Mouse (Mus musculus): ENCODE measurements around the gene Gm10295. TPM values are rescaled to one million over a fixed set of nuclear protein-coding genes. Genes with fewer than 3 reads are reported as not detected.

Gene Gm10295
- total RNA-seq (2021) = not detected

- no peak for DNase-seq
These were observed at the start of gene Gm10295 for GRCm38 (mm10) chr7:71351364-71351763. Gene Gm10295 (minus strand): TSS chr7:71351485.

DNA sequence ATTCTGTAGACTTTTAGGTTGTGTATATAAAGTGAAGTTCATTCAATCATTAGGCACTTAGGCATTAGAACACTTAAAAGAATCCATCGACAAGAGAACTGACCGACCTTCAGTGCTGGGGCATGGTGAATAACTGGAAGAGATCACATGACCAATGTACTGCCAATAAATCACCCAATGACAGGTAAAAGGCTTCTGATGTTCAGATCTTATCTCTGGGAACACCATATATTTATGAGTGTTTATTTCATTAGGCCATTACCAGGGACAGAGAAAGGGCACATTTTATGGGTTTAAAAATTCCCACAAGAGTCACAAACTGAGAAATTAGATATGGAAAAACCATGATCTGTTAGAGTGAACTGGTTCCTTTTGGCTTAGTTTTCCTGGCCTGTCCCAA is 49.7 kb upstream of the Gm10295 start:
- no peak for DNase-seq

- DNase-seq = no peak
These were observed 48.8 kb upstream of the Gm10295 start for GRCm38 (mm10) chr7:71399891-71400632.

DNA sequence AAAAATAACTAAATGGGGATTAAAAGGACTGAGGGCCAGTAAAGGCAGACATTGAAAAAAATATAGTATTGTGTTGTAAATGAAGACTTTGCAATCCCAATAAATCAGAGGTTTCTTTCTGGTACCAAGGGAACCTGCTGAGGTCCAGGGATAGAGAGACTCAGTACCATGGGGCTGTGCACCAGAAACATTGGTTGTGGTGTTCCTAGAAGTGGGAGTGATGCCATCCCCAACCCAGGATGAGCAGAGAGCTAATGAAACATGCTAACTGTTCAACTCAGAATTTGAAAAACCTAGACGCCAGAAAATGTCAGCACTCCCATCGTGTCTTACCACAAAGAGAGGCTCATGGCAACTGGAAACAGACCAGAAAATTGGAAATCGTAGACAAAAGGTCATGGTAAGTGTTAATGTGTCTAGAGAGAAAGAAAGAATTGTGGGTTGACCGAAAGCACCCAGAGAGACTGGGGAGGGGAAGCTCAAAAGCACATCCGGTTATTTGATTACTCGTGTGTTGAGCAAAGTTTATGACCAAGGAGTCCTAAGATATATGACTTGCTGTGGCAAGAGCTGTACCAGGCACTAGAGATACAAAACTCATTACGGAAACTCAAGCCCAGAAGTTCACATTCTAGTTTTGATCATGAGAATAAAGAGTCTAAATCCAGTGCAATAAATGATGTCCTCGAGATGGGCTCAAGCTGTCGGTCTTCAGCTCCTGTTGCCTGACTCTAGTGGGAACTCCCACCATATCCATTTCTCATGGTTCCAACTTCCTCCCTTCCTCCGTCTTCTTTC is 47.9 kb upstream of the Gm10295 start:
- DNase-seq = no peak

- no peak for DNase-seq
These were observed 47.1 kb upstream of the Gm10295 start for GRCm38 (mm10) chr7:71398389-71398788.

- no peak for DNase-seq
These were observed 41.6 kb upstream of the Gm10295 start for GRCm38 (mm10) chr7:71392795-71393341.

DNA sequence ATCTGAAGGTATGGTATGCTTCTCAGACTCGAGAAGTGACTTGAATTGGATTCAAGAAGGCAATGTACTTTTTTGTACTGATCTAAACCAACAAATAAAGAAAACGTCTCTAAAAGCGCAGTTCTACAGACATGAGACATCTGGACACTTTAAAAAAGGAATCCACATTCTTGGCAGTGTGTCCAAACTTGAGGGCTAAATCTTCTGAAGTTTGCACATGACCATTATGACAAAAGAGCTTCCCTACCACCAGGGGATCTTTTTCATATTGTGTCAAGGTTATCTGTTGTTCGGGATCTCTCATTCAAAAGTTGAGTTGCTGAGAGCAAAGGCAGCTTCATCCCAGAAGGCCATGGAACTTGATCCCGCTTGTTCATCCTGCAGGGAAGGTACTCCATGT is 40.0 kb upstream of the Gm10295 start:
- DNase-seq = no peak

DNA sequence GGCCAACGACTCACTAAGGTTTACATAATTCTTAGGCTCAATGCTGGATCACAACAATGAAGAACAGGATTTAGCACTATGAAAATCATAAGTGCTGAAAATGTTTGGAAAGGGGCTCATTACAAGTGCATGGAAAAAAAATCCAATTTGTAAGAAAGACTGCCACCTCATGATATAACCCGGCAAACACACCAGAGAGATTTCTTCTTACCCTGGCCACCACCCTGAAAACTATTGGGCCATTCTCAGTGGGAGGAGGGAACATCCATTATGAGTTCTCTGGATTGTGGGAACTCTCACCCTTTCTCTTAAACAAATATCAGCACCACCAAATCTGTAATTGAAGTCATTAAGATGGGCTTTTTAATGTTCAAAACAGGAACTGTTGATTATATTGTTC is 39.0 kb upstream of the Gm10295 start:
- DNase-seq = no peak

DNA sequence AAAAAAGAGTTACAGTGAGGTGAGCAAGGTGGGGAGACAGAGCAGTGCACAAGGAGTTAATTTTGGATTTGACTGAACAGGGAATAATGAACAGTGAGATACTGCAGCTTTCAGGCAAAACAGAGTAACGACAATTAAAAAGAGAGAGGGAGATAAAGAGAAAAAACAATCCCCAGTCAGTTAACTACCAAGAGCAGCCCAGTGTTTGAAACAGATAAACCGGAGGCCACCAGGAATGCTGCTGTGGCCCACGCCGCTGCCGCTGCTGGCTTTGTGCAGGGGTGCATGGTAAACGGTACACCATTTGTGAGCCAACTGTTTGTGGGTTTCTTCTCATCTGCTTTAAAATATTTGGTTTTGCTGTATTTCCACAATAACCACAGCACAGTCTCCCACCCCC is 34.8 kb upstream of the Gm10295 start:
- no peak for DNase-seq

GRCm38 (mm10) chr7:71384921-71385320 is 33.6 kb upstream of the Gm10295 start:
- no peak for DNase-seq

DNA sequence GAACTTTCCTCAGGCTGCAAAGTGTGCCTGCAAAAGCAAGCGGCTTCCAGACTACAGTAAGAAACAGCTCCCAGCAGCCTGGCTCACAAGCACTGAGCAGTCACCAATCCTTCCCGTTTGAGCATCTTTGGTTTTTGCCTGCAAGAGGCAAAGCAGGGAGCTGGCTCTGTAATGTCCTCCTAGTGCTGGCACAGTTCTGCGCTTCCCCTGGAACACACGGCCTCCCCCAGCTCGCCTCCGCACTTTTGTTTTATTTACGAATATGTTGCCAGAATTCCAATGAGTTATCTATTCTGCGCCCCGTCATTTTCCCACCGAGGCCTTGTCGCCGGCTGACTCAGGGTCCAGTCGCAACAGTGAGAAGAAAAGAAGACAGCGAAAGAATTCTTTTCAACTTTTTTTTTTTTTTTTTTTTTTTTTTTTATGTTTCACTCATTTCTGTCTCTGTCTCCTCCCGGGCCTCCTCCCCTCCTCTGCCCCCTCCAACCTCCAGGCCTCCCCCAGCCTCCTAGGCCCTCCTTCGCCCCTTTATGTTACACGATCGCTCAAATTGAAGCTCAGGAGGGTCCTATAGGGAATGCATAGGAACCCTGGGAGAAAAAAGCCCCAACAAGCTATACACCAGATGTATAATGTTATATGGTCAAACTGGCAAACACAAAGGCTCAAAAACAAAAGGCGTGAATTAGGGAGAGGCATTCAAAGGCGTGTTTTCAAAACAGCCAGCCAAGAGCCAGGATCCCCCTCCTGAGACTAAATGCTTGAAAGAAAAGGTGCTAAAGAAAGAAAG is 32.3 kb upstream of the Gm10295 start:
- DNase-seq = peak; percentile 41 to 48

DNA sequence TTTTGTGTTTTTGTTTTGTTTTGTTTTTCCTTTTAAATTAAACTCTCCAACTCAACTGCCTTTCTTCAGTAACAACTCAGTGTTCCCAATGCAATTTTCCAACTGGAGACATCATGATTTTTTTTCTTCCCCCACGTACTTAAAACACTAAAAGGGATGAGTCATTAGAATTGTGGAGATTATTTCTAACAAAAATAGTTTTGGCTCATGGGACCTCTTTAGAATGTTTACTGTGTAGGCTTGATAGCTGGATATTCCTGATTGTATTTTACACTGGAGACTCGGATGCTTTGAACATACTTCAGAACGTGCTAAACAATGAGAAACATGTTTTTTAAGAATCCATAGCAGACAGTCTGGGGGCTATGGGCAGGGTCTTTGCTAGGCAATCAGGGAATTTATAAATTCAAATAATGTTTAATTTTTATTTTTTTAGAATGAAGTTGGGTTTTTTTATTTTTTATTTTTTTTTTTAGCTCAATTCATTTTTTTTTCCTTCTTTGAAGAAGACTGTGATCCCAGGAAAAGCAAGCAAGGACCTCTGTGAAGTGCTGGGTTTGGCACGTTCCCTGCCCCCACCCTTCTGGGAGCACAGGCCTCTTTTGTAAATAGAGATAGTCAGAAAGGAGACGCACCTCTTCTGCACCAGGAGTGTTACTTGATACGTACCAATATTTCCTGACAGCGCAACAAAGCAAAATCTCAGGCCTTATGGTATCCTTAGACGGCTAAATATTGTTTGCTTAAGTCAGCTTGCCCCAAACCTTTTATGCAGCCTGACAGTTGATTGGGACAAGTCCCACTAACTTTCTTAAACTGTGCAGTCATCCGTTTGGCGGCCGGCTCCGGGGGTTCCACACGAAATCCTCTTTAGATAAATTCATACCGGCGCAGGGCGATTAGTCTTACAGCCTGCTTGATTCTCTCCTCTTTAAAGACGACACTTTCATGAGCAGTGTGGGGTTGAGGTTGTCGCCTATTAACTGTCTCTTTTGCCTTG is 28.8 kb upstream of the Gm10295 start:
- DNase-seq = no peak

DNA sequence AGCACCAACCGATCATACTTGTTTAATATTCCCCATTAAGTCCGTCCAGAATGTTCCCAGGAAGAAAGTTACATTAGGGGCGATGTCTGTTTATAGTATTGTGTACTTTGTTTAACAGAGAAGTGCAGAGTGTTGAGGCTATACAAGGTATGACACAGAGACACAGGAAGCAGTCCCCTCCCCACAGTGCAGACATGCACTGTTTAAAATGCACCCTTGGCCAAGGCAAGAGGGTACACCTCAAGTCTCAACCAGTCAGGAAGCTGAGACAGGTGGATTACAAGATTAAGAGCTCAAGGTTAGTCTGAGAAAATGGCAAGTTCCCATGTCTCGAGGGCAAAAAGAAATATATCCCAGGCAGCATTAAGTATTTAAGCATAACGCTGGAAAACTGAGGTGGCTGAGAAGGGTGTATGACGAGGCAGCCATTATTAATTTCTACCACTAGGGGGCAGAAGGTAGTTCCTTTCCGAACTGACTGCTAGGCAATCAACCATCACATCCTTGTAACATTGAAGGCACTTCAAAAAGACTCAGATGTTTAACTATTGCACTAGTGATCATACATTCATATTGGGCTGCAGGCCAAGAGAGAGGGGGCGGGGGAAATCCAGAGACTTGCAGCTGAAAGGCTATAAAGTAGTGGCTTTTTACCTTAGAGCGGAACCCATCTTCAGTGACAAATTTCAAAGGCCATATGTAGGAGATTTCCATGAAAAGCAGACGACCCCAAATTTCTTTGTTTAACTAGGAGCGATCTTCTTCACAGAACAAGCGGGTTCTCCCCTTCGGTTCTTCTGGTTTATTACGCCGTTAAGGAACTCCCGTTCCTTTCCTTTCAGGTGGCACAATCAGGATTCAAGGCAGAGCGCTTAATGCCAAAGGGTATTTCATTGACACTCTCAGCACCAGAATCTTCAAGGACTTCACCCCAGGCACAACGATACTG is 27.8 kb upstream of the Gm10295 start:
- DNase-seq = no peak

GRCm38 (mm10) chr7:71377983-71378382 is 26.7 kb upstream of the Gm10295 start:
- DNase-seq = no peak

- DNase-seq = no peak
These were observed 22.8 kb upstream of the Gm10295 start for GRCm38 (mm10) chr7:71374059-71374458.

GRCm38 (mm10) chr7:71371916-71372315 is 20.6 kb upstream of the Gm10295 start:
- DNase-seq = no peak

- no peak for DNase-seq
These were observed 19.5 kb upstream of the Gm10295 start for GRCm38 (mm10) chr7:71370746-71371145.

GRCm38 (mm10) chr7:71370128-71370527 is 18.8 kb upstream of the Gm10295 start:
- no peak for DNase-seq

GRCm38 (mm10) chr7:71368543-71369181 is 17.4 kb upstream of the Gm10295 start:
- DNase-seq = no peak

GRCm38 (mm10) chr7:71355596-71355995 is 4.3 kb upstream of the Gm10295 start:
- no peak for DNase-seq
